Mouse (Mus musculus): ENCODE measurements at regions not wholly inside any gene's neighbourhood (a gene's known extent, or its start where the extent isn't known, plus 50 kb on each side); places are given as distances from the start of the nearest gene placed in this dataset.
A peak's percentile ranks its signal among the peaks of the same experiment; 100 is the strongest.

DNA sequence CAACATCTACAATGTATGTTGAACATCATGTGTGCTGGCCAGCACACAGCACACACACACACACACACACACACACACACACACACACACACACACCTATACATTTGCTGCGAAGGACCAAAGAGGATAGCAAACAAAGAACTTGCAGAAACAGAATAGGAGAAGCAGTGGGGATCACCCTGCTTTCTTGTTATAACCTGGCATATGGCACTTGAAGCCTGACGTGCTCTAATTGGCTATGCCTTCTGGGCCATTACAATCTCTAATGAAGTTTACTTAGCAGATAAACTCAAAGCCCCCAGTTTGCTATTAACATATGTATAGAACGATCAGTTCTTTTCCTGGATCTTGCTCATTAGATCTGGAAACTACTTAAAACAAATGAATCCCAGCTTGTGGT is 407.2 kb downstream of the Ipmk start:
- Histone ChIP-seq H3K27ac (ENCODE audit: insufficient read depth, low read depth, low read length, poor library complexity, severe bottlenecking) (no peak overlapping the region), H3K9me3 (ENCODE audit: control insufficient read depth, insufficient read depth, low read depth, low read length) (no peaks in the 10 kb centered on the region), H3K36me3 (ENCODE audit: control insufficient read depth, insufficient read depth, low read length, poor library complexity, severe bottlenecking) (no peaks in the 10 kb centered on the region), H3K9ac (ENCODE audit: insufficient read depth, low read depth, low read length, poor library complexity, severe bottlenecking) (no peak overlapping the region), H3K4me3 (ENCODE audit: insufficient read depth in 1 of 2, low read depth in 1 of 2, low read length in 2 of 2, poor library complexity in 1 of 2, severe bottlenecking in 1 of 2) (no peak overlapping the region), H3K4me1 (ENCODE audit: control insufficient read depth in 2 of 2, insufficient read depth in 2 of 2, low read length in 2 of 2, poor library complexity in 1 of 2) (no peaks in the 10 kb centered on the region)
- in situ Hi-C loops (cut with MboI; ENCODE audit: low sequenced_read_pairs in 2 of 2, unreplicated experiment in 2 of 2) = no loop called here
- no peak for DNase-seq (ENCODE audit: low read depth, low spot score)
- TF ChIP-seq CHD2 (IDR thresholded peaks at IDR 0.05; ENCODE audit: low read depth, low read length) (no peak), HCFC1 (IDR thresholded peaks at IDR 0.05; ENCODE audit: borderline replicate concordance, insufficient read depth, low read length) (no peak), MAFK (IDR thresholded peaks at IDR 0.05; ENCODE audit: insufficient read depth, low read depth, low read length) (no peak), ZC3H11A (IDR thresholded peaks at IDR 0.05; ENCODE audit: borderline replicate concordance, low read depth, low read length) (no peak), ZNF384 (IDR thresholded peaks at IDR 0.05; ENCODE audit: low read depth, low read length) (no peak)

DNA sequence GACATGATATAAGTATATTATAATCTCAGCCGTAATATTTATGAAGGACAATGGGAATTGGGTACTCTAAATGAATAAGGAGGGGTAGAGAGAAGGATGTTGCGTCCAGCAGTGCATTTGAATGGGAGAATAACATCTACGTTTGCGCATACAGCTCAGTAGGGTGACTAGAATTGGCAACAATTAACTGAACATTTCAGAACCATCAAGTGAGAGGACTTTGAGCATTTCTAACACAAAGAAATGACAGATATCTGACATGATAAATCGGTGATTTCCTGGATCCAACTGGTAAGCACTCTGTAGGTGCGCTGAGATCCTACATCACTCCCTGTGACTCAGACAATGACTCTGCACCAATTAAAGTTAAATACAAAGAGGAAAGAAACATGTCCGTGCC is 431.3 kb downstream of the Ipmk start:
- H3K36me3 ChIP-seq (ENCODE audit: control insufficient read depth, insufficient read depth, low read length, poor library complexity, severe bottlenecking) = no peaks in the 10 kb centered on the region
- DNase-seq (ENCODE audit: low read depth, low spot score) = no peak
- in situ Hi-C loops (cut with MboI; ENCODE audit: low sequenced_read_pairs in 2 of 2, unreplicated experiment in 2 of 2) = no loop called here
- H3K4me1 ChIP-seq (ENCODE audit: control insufficient read depth in 2 of 2, insufficient read depth in 2 of 2, low read length in 2 of 2, poor library complexity in 1 of 2) = no peaks in the 10 kb centered on the region
- H3K27ac ChIP-seq (ENCODE audit: insufficient read depth, low read depth, low read length, poor library complexity, severe bottlenecking) = no peak overlapping the region
- no peak overlapping the region for H3K4me3 ChIP-seq (ENCODE audit: insufficient read depth in 1 of 2, low read depth in 1 of 2, low read length in 2 of 2, poor library complexity in 1 of 2, severe bottlenecking in 1 of 2)
- H3K9ac ChIP-seq (ENCODE audit: insufficient read depth, low read depth, low read length, poor library complexity, severe bottlenecking) = no peak overlapping the region
- TF ChIP-seq MAFK (IDR thresholded peaks at IDR 0.05; ENCODE audit: insufficient read depth, low read depth, low read length) (0 out of 2 replicates have a peak, but pooled peaks have one; percentile 16), ZNF384 (IDR thresholded peaks at IDR 0.05; ENCODE audit: low read depth, low read length) (no peak)
- H3K9me3 ChIP-seq (ENCODE audit: control insufficient read depth, insufficient read depth, low read depth, low read length) = no peaks in the 10 kb centered on the region

DNA sequence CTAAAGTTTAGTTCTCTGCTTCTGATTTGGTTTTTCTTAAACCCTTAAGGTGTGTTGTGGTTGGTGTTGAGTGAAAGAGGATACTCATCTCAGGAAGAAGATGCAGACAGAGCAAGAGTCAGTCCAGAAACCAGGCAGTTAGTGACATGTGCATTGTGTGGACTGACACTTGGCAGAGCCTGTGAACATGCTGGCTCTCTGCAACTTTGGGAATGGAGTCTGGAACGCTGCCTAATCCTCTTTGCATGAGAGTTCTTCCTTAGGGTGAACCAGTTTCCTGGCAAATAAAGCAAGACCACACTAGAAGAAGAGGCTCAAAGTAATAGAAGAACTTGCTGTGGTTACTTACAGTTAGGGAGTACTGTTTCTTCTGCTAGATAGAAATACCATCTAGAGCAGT is 441.7 kb downstream of the Ipmk start:
- H3K9ac ChIP-seq (ENCODE audit: insufficient read depth, low read depth, low read length, poor library complexity, severe bottlenecking) = no peak overlapping the region
- no peak for DNase-seq (ENCODE audit: low read depth, low spot score)
- H3K4me1 ChIP-seq (ENCODE audit: control insufficient read depth in 2 of 2, insufficient read depth in 2 of 2, low read length in 2 of 2, poor library complexity in 1 of 2) = no peaks in the 10 kb centered on the region
- TF ChIP-seq ZC3H11A (IDR thresholded peaks at IDR 0.05; ENCODE audit: borderline replicate concordance, low read depth, low read length) = no peak
- TF ChIP-seq ZNF384 (IDR thresholded peaks at IDR 0.05; ENCODE audit: low read depth, low read length) = no peak
- no peak for TF ChIP-seq CHD2 (IDR thresholded peaks at IDR 0.05; ENCODE audit: low read depth, low read length)
- TF ChIP-seq HCFC1 (IDR thresholded peaks at IDR 0.05; ENCODE audit: borderline replicate concordance, insufficient read depth, low read length) = no peak
- no peak for TF ChIP-seq MAFK (IDR thresholded peaks at IDR 0.05; ENCODE audit: insufficient read depth, low read depth, low read length)
- in situ Hi-C loops (cut with MboI; ENCODE audit: low sequenced_read_pairs in 2 of 2, unreplicated experiment in 2 of 2) = no loop called here
- no peaks in the 10 kb centered on the region for H3K36me3 ChIP-seq (ENCODE audit: control insufficient read depth, insufficient read depth, low read length, poor library complexity, severe bottlenecking)
- no peaks in the 10 kb centered on the region for H3K9me3 ChIP-seq (ENCODE audit: control insufficient read depth, insufficient read depth, low read depth, low read length)
- H3K4me3 ChIP-seq (ENCODE audit: insufficient read depth in 1 of 2, low read depth in 1 of 2, low read length in 2 of 2, poor library complexity in 1 of 2, severe bottlenecking in 1 of 2) = no peak overlapping the region
- no peak overlapping the region for H3K27ac ChIP-seq (ENCODE audit: insufficient read depth, low read depth, low read length, poor library complexity, severe bottlenecking)

DNA sequence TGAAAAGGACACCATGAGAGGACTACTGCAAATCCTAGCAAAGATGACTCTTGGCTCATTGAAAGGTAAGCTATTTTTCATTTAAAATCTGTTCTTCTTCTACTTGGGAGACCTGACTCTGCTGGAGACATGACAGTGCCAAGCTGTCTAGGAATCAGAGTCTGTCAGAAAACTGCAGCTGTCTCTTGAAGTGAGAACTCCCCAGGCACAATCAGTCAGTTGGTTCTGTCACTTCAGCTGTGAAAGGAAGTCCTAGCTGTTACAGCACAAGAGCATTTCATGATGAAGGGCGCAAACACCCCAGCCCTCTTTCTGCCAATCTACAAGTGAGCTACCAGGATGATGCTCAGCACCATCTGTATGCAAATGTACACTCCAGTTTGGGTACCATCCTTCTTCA is 442.4 kb downstream of the Ipmk start:
- Histone ChIP-seq H3K27ac (ENCODE audit: insufficient read depth, low read depth, low read length, poor library complexity, severe bottlenecking) (no peak overlapping the region), H3K9ac (ENCODE audit: insufficient read depth, low read depth, low read length, poor library complexity, severe bottlenecking) (no peak overlapping the region), H3K4me3 (ENCODE audit: insufficient read depth in 1 of 2, low read depth in 1 of 2, low read length in 2 of 2, poor library complexity in 1 of 2, severe bottlenecking in 1 of 2) (no peak overlapping the region), H3K36me3 (ENCODE audit: control insufficient read depth, insufficient read depth, low read length, poor library complexity, severe bottlenecking) (no peaks in the 10 kb centered on the region), H3K4me1 (ENCODE audit: control insufficient read depth in 2 of 2, insufficient read depth in 2 of 2, low read length in 2 of 2, poor library complexity in 1 of 2) (no peaks in the 10 kb centered on the region), H3K9me3 (ENCODE audit: control insufficient read depth, insufficient read depth, low read depth, low read length) (no peaks in the 10 kb centered on the region)
- TF ChIP-seq CHD2 (IDR thresholded peaks at IDR 0.05; ENCODE audit: low read depth, low read length) = no peak
- no peak for TF ChIP-seq ZNF384 (IDR thresholded peaks at IDR 0.05; ENCODE audit: low read depth, low read length)
- DNase-seq (ENCODE audit: low read depth, low spot score) = no peak
- in situ Hi-C loops (cut with MboI; ENCODE audit: low sequenced_read_pairs in 2 of 2, unreplicated experiment in 2 of 2) = no loop called here

DNA sequence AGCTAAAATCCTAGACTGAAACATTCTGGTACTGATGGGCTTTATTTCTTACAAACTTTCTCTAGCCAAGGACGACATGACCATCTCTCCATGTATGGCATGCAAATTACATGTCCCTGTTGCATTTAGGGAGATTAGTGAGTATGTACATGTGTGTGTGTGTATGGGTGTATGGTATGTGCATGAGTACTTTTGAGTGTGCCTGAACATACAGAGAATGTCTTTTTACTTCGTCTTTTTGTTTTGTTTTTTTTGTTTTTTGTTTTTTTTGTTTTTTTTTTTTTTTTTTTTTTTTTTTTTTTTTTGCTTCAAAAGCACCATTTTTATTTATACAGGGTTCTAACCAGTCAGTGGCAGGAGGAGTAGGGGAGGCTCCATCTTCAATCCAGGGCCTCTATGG is 451.1 kb downstream of the Ipmk start:
- Histone ChIP-seq H3K9ac (ENCODE audit: insufficient read depth, low read depth, low read length, poor library complexity, severe bottlenecking) (no peak overlapping the region), H3K4me3 (ENCODE audit: insufficient read depth in 1 of 2, low read depth in 1 of 2, low read length in 2 of 2, poor library complexity in 1 of 2, severe bottlenecking in 1 of 2) (no peak overlapping the region), H3K36me3 (ENCODE audit: control insufficient read depth, insufficient read depth, low read length, poor library complexity, severe bottlenecking) (no peaks in the 10 kb centered on the region), H3K27ac (ENCODE audit: insufficient read depth, low read depth, low read length, poor library complexity, severe bottlenecking) (no peak overlapping the region), H3K9me3 (ENCODE audit: control insufficient read depth, insufficient read depth, low read depth, low read length) (no peaks in the 10 kb centered on the region), H3K4me1 (ENCODE audit: control insufficient read depth in 2 of 2, insufficient read depth in 2 of 2, low read length in 2 of 2, poor library complexity in 1 of 2) (no peaks in the 10 kb centered on the region)
- in situ Hi-C loops (cut with MboI; ENCODE audit: low sequenced_read_pairs in 2 of 2, unreplicated experiment in 2 of 2) = no loop called here
- TF ChIP-seq ZNF384 (IDR thresholded peaks at IDR 0.05; ENCODE audit: low read depth, low read length) (peak; percentile 92), CHD2 (IDR thresholded peaks at IDR 0.05; ENCODE audit: low read depth, low read length) (no peak)
- DNase-seq (ENCODE audit: low read depth, low spot score) = no peak
